Mouse (Mus musculus) urinary bladder, postnatal 25 days (tissue): Measurements from ENCODE around the gene Cdh11.

Experiments used
- DNase-seq: peaks from one replicate; pipeline ENCODE4 v3.0.0; 2022; ENCODE audit warnings: low spot score

Gene Cdh11

DNA sequence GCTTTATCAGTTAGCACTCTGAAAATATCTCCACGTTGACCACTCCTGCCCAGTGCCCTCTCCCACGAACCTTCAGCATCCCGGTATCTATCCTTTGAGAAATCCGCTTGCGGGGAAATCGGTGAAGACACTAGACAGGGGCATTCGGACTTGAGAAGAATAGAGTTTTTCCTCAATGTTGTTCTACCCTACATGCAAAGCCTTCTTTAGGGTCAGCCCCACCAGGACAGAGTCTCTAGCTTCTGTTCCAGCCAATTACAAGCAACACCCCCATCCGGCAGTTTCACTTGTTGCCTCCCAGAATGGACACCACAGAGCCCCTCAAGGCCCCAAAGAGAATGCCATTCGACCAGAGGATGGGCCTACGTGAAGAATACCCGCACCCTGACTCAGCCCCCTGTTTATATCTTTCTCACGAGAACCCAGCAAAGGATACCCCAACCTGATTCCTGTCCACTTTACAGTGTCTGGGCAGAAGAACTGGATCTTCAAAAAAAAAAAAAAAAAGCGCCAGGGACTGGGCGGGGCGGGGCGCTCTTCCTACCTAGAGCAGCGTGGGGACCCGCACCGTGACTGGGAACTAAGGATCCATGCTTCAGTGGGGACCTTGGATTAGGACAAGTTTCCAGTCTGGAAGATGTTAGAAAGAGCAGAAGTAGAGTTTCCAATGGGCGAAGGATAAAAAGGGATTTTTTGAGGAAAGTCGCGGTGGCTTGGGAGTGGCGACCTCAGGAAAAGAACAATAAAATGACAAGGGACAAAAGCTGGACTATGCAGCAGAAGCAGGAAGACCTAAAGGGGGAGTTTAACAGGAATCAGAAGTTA, at the start of gene Cdh11:
Gene Cdh11 (minus strand): TSS at position 51 of the 825 bp plus-strand sequence.
- no peak for DNase-seq

DNA sequence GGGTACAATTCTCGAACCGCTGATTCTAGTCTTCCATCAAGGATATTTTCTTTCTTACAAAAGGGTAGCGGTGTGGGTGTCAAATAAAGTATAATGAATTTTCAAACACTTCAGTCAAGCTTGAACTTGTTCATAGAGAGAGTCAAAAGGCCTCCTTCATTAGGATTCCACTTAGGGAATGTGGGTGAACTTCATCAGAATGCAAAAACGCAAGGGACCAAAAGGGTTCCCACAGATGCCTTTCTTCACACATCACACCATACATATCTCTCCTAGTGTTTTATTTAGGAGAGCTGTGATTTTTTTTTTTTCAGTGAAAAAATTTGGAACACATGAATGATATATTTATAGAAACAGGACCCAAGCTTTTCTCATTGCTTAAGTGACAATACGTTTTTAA, 28.5 kb upstream of the Cdh11 start:
- DNase-seq = no peak

- no peak for DNase-seq
Observed at GRCm38 (mm10) chr8:102790303-102790702, 4.9 kb upstream of the Cdh11 start.

GRCm38 (mm10) chr8:102786467-102787360, 1.3 kb upstream of the Cdh11 start:
- DNase-seq = no peak

DNA sequence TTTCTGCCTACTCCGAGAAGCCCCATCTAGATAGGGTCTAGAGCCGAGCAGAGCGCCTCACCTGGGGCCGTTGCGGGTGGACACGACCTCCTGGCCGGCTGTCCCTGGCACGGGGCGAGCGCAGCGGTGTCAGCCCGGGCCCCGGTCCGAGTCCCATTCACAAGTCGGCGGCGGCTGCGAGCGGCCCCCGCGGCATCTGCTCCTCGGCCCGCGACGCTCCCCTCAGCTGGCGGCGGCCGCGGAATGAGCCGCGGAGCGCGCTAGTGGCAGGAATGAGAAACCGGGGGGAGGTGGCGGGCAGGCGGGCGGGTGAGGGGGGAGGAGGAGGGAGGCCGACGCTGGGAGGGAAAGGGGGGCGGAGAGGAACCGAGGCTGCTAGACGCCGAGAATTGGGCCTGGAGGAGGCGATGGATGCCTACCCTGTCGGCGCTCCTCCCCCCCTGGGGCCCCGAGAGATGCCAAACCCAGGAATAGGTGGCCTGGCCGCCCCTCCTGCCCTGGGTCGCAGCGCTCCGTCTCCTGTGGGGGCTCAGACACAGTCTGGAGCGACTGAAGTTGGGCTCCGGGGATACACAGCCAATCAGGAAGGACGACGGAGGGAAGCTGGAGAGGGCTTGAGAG, 497 bp downstream of the Cdh11 start:
- peak; percentile 53 for DNase-seq

DNA sequence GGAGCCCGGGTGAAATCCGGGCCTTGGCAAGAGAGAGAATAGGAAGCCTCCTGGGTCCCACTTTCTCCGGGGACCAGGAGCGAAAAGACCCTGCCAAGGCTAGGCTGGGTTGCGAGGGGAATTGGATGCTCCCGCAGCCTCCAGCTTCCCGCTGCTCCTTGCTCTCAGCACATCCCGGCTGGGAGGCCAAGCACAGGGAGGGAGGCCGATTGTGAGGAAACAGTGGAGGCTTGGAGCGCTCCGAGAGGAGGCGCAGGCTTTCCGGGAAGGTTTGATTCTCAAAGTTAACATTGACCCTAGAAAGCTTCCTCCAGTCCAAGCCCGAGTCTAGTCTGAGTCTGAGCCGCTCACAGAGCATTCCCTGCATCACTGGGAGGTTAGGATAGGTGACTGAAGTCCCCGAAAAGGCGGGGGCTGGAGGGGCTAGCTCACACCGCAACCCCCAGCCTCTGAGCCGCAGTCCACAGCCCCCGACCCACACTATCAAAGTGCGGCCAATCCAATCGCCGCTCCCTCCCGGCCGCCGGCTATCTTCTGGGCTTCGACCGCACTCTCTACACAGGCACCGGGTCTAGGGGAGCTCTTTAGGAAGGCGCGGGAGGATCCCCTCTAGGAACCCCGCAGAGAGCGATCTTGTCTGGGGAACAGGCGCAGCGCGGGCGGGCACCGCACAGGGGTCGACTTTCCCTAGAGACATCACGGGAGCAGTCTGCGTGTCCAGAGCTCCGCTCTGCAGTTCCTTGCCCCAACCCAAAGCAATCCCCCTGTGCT, 1.4 kb downstream of the Cdh11 start:
- DNase-seq = peak; percentile 24

GRCm38 (mm10) chr8:102782707-102783489, 2.5 kb downstream of the Cdh11 start:
- DNase-seq = no peak

DNA sequence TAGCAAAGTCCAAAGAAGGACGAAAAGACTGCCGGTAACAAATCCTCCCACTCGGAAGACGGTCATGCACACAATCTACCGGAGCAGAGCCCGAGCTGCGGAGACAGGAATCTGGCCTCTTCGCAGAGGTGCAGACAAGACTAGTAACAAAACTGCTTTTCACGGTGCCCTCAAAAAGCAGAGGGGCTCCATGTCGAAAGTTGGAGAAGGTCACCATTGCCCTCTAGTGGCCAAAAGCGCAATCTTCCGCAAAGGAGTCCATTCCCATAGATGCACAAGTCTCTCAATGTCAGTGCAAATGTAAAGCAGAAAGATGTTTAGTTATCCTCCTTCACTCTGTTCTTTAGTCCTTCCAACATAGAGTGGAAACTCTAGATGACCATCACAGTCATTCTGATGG, 4.5 kb downstream of the Cdh11 start:
- DNase-seq = peak; percentile 59

DNA sequence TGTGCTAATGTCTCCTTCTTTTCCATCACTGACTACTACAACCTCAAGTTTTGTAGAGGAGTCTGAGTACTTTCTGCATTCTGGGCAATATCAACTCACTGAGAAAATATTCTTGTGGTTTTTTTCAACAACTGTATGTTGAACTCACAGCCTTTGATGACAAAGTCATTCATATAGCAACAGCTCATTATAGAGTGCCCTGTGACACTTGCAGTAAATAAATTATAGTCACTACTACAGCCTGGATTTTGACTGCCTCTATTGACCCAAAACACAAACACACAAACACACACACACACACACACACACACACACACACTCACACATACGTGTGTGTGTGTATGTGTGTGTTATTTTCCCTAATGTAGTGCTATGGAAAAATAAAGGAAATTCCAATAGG, 10.8 kb downstream of the Cdh11 start:
- no peak for DNase-seq

GRCm38 (mm10) chr8:102771456-102771855, 14.0 kb downstream of the Cdh11 start:
- DNase-seq = no peak

- DNase-seq = no peak
Observed at GRCm38 (mm10) chr8:102753839-102754238, 31.6 kb downstream of the Cdh11 start.

DNA sequence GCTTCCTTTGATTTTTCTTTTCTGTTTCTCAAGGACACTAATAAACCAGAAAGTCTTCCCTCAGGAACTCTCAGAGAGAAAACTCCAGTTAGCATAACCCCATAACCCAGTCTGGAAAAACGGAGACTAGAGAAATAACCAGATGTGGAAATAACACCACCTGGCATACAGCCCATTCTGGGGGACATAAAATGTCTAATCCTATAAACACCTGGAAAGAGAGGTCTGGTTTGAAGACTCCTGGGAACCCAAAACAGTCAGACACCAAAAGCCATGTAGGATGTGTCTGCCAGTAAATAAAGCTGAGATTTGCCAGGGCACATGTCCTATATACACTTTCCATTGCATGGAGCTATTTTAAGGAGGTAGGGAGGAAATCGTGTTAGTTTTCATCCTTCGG, 42.5 kb downstream of the Cdh11 start:
- DNase-seq = no peak

DNA sequence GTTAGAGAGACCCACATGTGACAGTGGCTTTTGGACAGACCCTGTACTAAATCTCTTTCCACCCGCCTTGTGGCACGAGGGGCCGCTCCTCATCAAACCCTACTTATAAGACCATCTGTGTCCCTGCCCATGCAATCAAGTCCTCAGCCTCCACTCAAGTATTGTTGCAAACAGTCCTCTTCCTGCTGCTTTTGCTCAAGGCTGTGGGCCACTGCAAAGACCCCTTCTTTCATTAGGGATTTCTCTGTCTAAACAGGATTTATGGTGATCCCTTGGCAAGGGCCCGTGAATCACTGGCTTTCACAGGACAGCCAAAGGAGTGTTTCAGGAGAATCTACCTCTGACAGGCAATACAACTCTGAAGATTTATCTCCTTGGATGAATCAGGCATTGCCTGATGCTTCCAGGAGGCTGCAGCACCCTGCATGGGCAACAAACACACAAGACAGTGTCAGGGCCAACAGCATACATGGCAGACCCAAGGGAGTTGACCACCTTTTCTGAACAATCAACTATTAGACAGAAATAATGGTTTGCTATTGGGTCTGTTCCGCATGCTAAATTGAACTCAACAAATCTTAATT, 43.3 kb downstream of the Cdh11 start:
- DNase-seq = no peak

GRCm38 (mm10) chr8:102740963-102741362, 44.5 kb downstream of the Cdh11 start:
- no peak for DNase-seq

DNA sequence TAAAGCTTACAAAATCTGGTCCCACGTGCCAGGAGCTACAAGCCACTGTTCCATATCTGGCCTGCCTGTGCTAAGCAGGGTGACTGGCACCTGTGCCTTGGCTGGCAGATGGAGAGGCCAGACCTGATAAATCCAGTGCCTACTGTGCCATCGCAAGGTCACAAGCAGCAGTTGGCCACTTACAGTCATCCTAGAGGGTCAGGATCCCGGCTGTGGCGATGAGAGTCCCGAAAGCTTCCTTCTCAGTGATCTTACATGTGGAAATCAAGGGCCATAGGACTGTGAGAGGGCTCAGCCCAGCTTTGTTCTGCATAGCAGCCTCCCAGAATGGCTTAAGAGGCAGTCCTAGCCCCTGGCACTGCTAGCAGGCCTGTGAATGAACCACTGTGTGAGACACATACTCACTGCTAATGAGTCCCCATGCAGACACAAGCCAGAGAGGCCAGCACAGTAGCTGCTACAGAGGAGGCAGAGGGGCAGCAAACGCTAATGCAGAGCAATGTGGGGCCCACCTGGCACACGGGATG, 46.4 kb downstream of the Cdh11 start:
- no peak for DNase-seq

DNA sequence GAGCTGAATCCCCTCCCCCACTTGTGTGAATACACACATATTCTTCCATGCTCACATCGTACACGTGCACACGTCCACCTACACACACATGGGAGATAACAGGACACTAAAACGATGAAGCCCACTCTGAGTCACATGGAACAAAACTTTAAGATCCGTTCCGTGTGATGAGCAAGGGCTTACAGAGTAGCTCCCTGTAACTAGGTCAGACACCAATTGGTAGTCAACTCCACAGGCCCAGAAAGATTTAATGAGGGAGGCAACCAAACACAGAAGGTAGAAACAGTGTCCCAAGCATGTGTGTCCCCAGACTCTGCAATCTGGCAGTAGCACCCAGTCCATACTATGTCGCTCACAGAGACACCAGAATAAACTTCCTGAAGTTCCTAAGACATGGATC, 47.0 kb downstream of the Cdh11 start:
- no peak for DNase-seq

- DNase-seq = no peak
Observed at GRCm38 (mm10) chr8:102734419-102734818, 51.0 kb downstream of the Cdh11 start.

DNA sequence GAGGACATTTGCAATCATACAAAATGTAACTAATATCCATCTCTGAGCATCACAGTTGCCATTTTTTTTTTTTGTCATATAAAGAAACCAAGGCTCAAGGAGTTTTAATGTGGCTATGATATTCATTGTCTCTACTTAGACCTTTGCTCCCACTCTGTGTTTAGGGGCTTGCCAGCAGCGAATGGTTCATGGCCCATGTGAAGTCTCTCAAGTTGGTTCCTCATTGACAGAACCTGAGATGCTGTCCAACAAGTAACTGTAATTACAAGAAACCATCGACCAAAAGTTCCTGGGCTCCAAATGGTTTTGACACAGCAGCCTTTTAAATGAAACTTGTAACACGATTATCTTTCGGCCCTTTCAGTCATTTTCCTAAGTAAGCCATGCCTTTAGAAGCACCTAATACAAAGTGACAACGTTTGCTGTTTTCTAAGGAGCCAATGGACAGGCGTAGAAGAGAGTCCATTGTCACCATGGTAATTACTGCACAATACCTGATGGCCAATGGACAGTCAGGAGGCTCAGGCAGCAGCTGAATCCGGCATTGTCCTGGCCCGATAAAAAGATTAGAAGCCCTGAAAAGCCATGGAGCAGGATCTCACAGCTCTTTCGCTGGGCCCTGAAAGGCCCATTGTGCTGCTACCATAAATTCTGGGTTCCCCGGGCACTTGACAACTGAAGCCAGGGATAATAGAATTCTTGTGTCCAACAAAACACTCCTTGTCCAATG, 59.1 kb downstream of the Cdh11 start:
- DNase-seq = no peak

- DNase-seq = no peak
Observed at GRCm38 (mm10) chr8:102725496-102725895, 59.9 kb downstream of the Cdh11 start.

- DNase-seq = no peak
Observed at GRCm38 (mm10) chr8:102715956-102716355, 69.5 kb downstream of the Cdh11 start.
